Mouse (Mus musculus) lung, postnatal 14 days (tissue): Measurements from ENCODE around the gene Chd3.

Source experiments
- DNase-seq: peaks from one replicate; pipeline ENCODE4 v3.0.0; 2021

The Chd3 gene

GRCm38 (mm10) chr11:69369215-69369989 lies at the start of gene Chd3:
Gene Chd3 (minus strand): TSS chr11:69369406.
- no peak for DNase-seq

- peak; percentile 98 for DNase-seq
Observed at GRCm38 (mm10) chr11:69417449-69418384, 48.5 kb upstream of the Chd3 start.

DNA sequence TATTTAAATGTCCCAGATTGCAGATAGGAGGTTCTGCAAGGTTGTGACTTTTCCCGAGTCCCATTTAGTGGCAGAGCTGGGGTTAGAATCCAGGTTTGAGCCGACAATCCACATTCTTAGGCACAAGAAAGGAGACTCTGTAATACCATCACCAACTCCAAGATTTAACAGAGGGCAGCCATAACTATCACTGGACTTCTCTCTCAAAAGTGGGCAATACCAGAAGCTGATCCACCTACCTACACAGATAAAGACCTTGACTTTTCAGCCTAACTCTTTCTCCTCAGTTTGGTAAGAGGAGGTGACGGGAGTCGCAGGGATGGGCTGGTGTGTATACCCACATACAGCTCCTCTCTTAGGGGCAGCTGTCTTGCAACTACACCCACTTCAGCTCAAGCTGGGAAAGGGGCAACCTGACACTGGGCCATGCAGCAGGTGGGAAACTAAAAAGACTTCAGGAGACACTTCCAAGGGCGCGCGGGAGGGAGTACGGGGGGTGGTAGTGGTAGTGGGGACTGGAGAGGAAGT lies 47.8 kb upstream of the Chd3 start:
- no peak for DNase-seq

DNA sequence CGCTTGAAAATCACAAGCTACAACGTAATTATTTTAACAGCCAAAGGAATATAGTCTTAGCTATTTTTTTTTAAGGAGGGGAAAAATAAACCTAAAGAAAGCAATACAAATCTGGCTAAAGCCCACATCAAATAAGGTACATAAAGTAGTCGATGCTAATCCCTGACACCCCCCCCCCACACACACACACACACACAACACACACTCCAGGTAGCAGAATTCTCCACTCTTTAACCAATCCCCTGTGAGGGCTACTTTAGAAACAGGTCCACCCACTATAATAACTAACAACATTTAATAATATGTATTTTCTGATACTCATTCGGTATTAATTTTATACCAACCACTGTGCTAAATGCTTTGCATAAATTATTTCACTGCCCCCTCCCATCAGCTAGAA lies 47.3 kb upstream of the Chd3 start:
- no peak for DNase-seq

DNA sequence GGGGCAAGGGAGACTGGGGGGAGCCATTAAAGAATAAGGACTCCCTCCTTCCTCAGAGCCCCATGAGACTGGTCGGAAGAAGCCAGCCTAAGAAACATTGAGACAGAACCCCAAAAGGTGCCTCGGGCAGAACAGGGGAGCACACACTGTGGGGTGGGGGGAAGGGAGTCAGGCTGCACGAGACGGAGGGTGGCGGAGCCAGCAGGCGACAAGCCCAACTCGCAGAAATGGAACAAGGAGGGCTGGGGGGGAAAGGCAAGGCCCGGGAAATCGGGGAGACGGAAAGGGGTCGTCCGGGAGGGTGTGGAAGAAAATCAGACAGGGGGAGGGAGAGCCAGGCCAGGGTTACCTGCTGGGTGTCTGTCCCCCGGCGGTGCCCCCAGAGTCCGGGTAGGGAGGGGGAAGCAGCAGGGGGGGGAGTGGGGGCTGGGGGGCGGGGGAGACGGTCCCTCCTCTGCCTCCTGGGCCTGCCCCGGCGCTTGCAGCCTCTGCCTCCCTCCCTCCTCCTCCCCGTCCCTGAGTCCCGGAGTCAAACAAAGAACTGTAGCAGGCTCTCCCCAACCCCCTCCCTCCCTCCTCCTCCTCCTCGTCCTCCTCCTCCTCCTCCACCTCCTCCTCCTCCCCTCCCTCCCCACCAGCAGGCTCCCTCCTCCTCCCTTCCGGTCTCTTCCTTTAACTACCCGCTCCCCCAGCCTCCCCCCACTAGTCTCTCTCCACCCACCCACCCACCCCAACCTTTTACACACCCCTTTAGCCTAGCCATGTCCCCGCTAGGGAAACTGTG lies 46.7 kb upstream of the Chd3 start:
- peak; percentile 69 for DNase-seq

DNA sequence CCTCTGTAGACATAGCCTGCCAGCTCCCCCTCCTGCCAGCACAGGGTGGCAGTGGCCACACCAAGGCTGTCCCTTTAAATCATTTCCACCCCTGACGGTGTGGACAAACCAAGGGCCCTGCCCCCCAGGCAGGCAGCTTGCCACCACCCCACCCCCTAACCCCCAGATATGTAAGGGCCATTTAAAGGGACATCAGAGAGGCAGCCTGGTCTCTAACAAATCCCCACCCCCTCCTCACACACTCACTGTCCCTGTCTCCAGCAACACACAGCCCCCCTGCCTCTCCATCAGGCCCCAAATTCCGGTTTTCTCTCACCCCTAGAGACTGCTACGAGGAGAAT lies 46.1 kb upstream of the Chd3 start:
- DNase-seq, result peak; percentile 67

GRCm38 (mm10) chr11:69414421-69415326 lies 45.5 kb upstream of the Chd3 start:
- no peak for DNase-seq

GRCm38 (mm10) chr11:69413221-69414181 lies 44.3 kb upstream of the Chd3 start, which contains the start of gene Kdm6b:
Gene Kdm6b (minus strand): TSS chr11:69413675.
- no peak for DNase-seq

DNA sequence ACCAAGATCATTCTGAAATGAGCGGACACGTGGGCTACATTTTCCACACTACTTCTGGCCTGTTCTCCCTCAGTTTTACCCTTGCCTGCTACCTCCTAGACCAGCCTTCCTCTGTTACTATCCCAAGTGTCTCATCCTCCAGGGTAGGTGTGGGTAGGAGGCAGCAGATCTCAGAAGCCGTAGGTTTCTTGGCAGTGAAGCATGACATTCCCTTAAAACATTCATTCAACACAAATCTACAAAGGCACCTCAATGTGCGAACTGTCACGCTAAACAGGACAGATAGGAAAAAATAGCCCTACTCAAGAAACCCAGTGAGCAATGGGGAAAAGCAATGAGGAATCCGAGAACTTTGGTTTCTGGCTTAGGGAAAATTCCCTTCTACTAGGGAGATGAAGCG lies 43.3 kb upstream of the Chd3 start:
- no peak for DNase-seq

- peak; percentile 80 for DNase-seq
Observed at GRCm38 (mm10) chr11:69411538-69412203, 42.5 kb upstream of the Chd3 start.

- peak; percentile 97 for DNase-seq
Observed at GRCm38 (mm10) chr11:69411073-69411535, 41.9 kb upstream of the Chd3 start.

DNA sequence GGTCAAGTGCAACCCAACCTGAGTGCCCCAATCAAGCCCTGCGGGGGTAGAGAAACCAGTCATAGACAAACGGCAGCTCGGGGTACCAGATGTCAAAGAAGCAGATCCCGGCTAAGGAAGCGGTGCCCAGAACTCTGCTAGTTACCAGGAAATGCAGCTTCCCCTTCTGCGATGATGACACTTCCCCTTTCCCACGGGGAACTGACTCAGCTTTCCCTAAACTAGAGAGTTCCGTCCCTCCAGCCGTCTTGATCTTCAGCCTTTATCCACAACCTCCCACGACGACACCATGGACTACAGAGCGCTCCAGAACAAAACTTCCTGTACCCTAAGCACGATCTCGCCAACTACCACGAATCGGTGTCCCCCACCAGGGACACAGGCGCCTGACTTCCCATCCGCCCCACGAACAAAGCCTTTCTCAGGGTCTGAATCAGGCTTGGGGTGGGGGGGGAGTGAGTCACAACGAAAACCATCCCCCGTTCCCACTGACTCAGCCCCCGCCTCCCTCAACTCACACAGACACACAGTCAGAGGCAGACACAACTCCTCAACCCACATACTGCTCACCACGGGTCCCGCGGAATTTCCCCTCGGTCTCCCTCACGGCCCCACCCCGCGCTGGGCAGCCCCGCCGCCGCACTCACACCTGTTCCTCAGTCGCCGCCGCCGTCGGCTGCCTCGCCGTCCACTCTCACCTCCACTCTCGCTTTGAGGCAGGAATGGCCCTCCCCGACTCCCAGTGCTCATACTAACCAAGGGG lies 41.3 kb upstream of the Chd3 start:
- peak; percentile 70 for DNase-seq

GRCm38 (mm10) chr11:69410045-69410309 lies 40.8 kb upstream of the Chd3 start:
- no peak for DNase-seq

GRCm38 (mm10) chr11:69409378-69410044 lies 40.3 kb upstream of the Chd3 start:
- DNase-seq, result peak; percentile 87

DNA sequence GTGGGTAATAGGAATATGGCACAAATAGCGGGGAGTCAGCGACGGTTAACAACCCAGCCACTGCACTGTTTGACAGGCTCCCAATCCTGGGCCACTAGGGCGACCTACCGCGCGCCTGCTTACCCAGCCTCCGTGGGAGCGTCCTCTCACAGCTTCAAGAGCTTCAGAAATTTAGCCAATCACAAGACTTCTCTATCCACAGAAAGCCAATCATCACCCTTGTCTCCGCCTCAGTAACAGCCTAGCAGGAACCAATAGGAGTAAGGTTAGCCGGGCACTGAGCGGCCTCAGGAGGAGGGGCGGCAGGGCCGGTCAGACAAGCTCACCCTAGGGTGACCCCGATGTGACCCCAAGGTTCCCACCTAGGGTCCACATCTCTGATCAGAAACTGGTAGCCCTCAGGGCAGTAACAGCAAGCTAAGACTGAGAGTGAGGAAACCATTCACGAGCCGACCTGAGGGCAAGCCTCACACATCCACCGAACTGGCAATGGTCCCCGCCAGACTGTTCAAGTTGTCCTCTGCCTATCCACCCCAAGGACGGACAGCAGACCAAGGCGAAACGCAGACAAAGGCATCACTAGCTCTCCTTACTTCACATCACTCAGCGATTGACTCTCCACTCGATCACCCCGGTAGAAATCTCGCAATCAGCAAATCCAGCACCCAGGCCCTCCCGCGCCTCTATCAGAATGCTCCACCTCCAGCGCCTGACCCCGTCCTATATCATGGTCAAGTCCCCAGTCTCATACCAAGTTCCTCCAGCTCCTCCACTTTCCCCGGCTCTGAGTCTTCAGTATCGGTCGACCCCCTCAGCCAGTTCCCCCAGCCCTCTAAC lies 39.6 kb upstream of the Chd3 start:
- DNase-seq, result peak; percentile 73

- no peak for DNase-seq
Observed at GRCm38 (mm10) chr11:69407724-69408004, 38.5 kb upstream of the Chd3 start.

DNA sequence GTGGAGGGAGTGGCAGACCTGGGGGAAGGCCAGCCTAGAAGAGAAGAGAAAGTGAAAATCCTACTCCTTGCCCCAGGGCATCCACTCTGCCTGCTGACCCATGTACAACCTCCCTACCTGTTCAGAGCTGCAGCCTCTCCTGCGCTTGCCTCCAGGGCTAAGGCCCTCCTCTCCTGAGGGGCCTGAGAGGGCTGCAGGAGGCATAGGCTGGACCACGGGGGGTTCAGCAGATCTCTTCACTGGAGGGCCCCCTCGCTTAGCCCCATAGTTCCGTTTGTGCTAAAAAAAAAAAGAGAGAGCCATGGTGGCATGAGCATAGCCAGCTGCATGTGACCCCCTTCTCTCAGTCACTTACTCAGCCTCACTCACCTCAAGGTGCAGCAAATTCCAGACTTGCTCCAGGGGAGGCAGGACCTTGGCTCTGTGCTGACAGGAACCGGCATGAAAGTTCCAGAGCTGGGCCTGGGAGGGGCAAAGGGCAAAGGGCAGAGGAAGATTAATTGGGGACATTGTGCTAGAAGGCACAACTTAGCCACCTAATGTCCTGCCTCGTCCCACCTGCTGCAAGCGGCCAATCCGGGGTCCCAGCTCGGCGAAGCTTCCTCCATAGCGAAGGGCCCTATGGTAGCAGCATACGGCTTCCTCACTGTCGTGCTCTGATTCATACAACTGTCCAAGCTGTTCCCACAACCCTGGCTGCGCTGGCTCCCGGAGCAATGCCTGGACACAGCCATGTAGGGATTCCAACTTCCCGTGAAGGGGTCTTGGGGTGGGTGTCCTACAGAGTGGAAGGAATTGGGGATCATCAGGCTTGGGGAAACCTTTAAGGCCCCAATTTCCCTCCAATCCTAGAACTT lies 37.9 kb upstream of the Chd3 start:
- DNase-seq, result no peak
